Mouse (Mus musculus) adrenal gland (tissue): ENCODE measurements around the gene Ank2.

Experiments used
- intact Hi-C: fragments of 180-260 bp; cut with DNase I; formaldehyde crosslinking; loops from one replicate; pipeline ENCODE4 v1.15.1; 2025

The Ank2 gene

DNA sequence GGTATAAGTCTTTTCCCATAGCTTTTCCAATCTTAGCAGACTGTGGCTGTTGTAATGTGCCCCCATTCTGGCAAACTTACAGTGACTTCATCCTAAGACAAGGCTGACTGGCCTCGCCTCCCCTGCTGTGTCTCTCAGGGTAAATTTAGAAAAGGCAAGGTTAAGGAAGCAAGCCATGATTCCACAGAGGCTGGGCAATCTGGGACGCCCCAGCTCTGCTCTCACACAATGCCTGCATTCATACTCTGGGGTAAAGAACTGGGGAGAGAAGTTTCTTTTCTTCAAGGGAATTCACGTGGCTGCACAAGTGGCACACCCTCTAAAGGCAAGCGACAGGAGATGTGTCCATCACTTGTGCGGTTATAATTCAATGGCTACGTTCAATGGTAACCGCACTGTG is 505.0 kb downstream of the Ank2 start:
- intact Hi-C loops = no loop called here

DNA sequence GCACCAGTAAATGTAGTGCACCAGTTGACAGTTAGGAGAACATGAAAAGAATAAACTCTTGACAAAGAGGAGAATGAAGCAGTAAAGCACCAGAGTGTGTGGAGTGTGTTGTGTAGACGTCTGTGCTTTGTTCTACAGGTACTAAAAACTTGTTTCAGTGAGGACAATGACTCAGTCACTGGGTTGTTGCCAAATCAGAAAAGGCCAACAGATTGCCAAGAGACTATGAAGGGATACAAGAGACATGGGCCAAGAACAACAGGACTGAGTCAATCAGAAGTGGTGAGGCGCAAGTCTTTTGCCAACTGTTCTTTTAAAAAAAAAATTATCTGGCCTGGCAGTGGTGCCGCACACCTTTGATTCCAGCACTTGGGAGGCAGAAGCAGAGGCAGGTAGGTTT is 509.2 kb downstream of the Ank2 start:
- intact Hi-C loops = no loop called here

DNA sequence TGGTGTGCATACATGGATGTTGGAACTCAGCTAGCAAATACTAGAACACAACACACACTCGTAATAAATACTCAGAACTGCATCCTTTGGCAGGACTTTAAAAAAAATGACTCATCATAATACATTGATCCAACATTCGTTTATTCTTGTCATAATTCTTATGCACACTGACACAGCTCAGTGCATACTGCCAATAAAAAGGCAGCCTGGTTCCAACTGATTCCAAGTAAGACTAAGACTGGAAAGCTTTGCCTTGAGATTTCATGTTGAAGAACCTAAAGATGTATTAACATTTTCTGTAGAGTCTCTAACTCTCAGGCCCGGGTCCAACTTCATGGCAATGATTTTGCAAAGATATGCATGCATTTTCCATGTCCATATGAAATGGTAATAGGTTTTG is 512.5 kb downstream of the Ank2 start:
- intact Hi-C loops = no loop called here

DNA sequence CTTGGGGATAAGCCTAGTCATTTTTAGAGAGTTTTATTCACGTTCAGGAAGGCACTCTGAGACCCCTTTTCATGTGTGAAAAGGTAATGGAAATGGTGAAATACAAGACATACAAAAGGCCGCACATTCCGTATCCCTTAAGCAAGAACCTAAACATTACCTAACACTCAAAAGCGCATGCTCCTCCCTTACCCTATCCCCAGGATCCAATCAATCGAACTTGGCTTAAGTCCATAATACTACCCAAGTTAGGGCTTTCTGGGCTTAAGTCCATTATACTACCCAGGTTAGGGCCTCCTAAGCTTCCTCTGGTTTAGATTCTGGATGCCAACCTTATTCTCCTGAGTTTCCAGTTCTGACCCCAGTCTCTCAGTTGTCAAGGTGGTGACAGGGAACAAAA is 516.3 kb downstream of the Ank2 start:
- intact Hi-C loops = no loop called here

DNA sequence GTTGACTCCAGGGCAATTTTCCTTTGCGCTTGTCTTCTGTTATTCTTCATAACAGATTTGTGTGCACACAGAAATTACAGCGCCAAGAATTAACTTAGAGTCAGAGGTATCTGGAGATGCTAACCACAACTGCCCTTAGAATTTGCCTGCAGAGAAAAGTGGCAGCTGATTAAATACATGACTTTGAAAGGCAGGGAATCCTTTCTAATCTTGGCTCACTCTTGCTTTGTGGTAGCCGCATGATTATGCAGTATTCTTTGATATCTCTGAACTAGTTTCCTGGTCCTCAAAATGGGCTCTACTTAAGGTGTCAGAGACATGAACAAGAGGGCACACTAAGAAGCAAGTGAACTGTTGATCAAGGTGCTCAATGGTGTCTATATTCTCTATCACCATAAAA is 518.0 kb downstream of the Ank2 start:
- intact Hi-C loops = no loop called here

DNA sequence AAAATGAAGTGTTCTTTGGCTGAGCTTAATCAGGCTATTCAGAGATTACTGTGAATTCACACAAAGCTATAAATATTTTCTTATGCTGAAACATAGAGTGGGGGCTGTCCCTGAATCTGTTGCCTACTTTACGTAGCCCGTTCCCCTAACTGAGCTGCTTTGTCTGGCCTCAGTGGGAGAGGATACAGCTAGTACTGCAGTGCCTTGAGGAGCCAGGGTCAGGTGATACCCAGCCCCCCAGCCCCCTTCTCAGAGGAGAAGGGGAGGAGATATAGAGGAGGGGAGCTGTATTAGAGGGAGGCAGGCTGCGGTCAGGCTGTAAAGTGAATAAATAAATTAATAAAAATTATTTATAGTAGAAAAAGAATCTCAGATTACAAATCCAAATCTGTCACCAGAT is 519.5 kb downstream of the Ank2 start:
- intact Hi-C loops = no loop called here

DNA sequence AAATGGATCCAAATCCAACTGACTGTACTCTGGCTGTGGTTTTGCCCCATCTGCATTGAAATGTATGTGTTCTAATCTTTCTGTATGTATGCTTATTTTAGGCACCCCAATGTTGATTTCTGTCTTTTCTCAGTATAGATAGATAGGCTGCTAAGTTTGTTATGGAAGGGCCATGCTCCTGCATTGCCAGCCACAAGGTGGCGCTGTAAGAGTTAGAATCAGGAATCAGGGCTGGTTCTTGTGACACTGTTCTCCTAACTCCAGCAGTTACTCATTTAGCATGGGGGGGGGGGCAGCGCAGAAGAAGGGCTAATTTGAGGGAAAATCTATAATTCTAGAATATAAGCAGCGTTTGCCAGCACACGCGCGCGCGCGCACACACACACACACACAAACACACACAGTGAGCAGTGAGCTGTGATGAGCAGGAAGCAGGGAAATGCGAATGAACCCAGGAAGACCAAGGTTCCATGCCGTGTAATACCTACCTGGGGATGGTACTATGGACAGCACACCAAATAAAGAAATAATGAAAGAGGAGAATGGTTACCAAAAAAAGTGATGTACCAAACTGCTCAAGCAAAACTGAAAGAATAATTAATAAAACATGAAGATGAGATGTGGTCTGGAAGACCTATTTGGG is 520.3 kb downstream of the Ank2 start:
- intact Hi-C loops = no loop called here

DNA sequence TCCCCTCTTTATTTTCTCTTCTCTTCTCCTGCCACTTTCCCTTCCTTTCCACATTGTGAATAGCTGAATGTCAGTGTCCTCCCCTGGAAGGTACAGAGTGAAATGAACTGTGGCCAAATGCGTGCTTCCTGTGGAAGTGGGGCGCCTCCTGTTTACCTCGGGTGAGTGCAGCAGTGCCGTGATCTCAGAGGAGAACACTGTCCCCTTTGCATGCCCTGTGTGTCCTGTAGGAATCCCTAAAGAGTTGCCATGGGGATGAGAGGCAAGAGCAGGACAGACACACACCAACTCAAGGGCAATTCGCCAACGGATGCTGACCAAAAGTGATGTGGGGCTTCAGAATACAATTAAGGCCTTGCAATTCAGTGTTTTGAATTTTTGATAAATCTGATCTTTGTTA is 521.8 kb downstream of the Ank2 start:
- intact Hi-C loops = no loop called here

DNA sequence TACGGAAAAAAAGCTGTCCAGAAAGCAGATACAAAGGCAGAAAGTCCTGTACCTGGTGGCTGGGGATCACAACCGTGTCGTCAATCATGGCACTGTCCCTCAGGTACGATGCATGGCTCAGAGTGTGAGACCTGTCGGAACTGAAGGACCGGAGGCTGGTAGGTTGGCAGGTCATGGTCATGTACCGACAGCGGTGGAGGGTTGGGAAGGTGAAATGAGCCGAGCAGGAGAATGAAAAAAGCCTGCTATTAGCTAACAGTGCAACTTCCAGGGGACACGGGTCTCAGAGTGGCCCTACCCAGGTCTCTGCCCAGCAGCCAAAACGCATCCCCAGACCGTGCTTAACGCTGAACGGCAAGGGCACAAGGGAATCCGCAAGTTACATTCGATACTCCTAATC is 522.4 kb downstream of the Ank2 start:
- intact Hi-C loops = no loop called here

DNA sequence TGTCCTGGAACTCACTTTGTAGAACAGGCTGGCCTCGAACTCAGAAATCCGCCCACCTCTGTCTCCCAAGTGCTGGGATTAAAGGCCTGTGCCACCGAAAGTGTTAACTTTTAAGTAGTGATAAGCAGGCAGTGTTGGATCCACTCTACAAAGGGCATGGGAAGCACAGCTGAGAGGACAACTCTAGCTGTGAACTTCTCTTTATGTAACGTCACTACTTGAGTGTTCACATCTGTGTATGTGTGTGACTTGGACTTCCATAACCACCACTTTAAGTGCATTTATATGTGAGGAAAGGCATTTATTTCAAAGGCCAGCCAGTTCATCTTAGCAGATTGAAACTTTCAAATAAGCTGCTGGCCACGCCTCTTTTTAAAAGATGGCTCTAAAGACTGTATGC is 523.7 kb downstream of the Ank2 start:
- intact Hi-C loops = no loop called here

DNA sequence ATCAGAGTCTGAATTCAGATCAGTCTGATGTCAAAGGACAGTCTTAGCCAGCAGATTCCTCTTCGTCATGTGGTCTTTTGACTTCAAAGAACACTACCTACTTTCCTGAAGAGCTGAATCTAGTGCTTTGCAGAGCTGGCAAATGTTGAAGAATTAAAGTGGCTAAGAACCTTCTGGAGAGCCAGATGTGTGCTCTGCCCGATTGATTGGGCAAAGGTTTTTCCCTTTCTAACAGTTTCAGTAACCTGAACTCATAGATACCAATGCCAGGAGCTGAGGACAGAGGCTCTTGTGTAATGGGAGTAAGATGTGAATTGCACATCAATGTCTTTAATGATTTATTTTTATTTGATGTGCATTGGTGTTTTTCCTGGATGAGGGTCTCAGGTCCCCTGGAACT is 525.6 kb downstream of the Ank2 start:
- intact Hi-C loops = no loop called here

DNA sequence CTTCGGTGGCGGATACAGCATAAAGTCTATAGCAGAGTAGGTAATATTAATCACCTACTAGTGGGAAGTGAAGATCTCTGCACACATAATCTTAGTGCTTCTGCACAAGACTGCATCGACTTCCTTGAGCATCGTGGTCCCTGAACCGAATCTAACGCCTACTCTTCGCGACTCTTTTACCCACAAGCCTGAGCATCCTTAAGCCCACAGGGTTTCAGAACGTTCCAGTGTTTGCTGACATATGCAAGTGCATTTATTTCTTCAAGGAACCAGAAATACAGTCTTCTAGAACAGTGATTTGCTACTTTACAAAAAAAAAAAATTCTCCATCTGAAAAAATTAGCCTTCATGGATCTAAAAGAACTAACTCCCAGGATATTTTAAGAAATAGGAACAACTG is 527.6 kb downstream of the Ank2 start:
- intact Hi-C loops = no loop called here

DNA sequence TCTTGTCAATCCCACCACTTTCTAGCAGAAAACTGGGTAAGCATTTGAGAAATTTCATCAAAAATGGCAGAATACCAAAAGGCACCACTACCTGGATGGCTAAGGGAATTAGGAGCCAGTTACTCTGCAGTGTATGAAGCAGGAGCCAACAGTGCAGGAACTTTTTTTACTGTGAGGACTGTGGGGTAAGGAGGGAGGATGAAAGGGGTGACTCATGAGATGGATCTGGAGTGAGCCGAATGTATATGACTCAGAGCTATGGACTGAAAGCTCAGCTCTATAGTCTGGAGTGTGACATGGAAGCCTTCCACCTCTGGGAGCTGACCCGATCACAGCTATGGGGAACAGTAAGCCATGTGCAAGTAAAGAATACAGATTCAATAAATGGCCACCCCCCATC is 530.4 kb downstream of the Ank2 start:
- intact Hi-C loops = no loop called here

DNA sequence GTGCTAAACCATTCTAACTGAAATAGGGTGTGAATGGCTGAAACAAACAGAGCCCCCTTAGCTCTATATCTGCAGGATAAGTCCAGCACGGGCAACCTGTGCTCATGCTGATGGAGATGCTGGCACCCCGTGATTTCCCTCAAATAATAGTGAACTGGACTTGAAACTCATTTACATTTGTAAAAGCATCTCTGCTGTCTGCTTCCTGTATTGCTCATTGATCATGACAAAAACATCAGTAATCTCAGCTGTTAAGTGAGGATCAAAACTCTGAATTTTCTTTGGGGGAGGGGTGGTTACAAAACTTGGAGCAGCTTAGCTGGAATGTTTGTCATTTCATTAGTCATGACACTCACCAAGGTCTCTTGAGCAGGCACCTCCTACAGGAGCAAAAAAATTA is 533.4 kb downstream of the Ank2 start:
- intact Hi-C loops = no loop called here

DNA sequence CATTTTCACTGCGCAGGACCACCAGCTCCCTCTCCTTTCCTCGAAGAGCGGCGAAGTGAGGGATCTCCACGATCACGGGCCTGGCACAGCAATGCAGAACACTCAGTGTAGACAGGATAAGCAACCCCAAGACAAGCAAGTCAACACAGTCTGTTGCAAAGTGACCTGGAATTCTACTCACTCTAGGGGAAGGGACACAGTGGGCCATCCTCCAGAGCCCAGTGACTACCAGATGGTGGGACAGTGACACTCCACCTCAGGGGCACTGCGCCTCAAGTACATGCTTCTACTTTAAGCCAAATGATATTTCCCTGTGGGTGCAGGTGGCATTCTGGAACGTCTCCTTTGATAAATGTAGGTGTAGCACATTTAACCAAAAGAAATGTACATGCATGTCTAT is 536.8 kb downstream of the Ank2 start:
- intact Hi-C loops = no loop called here

DNA sequence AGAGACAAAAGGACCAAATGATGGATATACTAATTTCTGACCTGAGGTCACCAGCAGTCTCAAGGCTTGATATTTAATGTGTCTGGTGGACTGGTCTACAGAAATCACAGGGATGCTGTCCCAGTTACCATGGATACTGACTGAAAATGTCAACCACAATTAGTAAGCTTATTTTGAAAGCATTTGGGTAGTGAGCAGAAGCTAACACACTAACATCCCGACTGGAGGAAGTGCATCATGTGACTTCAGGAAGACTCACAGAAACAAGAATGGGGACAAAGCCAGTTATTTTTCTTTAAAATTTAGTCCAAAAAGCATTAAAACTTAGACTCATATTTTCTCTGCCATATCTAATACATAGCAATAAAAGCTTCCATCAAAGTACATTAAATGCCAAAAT is 546.5 kb downstream of the Ank2 start:
- intact Hi-C loops = no loop called here

DNA sequence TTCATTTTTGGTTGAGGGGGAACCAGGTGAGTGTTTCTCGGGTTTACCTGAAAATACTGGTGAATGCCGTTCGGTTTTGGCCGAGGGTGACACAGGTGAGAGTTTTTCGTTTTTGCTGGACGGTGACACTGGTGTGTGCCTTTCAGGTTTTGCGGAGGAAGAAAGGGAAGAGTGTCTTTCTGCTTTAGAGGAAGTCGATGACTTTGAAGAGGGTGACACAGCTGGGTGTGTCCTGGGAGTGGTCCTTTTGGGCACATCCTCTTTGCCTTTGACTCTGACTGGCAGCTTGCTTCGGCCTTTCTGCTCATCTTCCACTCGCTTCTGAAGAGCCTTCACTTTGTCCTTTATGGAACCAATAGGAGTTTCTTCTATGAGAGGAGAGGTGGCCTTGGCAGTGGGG is 552.6 kb downstream of the Ank2 start:
- intact Hi-C loops = no loop called here

DNA sequence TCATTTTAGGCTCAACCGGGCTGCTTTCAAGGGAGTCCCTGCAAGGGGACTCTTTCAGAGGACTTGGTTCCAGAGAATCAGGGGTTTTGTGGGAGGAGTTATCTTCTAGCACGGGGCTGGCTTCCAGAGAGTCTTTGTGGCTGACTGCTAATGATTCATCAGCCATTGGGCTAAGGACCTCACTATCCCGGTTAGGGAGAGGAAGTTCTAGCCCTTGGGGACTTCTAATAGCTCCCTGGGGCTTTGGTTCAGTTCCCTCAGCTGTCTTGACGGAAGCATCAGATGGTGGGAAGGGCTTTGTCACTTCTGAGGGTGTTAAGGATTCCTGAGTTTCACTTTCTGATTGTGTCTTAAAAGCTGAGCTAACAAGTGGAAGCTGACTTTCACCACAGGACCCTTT is 554.3 kb downstream of the Ank2 start:
- intact Hi-C loops = no loop called here

DNA sequence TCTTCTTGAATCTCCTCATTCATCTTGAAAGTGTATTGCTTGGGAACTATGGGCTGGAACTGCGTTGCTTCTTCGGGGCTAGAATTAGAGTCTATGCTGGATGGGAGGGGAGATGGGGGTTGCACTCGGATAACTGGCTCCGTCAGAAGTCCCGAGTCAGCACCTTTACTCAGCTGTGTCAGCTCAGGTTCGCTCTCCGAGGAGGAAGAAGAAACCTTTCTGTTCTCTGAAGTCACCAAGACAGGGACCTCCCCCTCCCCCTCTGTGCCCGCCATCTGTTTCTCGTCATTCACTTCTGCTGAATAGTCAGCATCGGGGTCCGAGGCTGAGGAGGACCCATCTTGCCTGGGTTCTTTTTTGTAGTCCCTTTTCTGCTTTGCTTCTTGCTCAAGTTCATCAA is 555.1 kb downstream of the Ank2 start:
- intact Hi-C loops = no loop called here

DNA sequence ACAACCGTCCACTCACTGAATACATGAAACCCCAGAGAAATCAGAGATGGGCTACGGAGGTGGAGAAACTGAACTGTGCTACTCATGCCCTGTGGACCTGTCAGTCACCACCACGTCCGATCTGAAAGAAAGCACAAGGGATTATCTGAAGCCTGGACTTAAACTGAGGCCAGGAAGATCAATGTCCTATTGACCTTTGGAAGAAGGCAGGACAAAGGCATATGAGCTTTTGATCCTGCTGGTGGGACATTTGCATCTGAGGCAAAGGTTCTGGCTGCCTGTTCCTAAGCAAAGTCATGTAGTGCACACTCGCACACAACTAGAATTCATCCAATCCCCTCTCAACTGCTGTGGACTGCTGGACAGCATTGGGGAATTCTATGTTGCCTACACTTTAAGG is 558.7 kb downstream of the Ank2 start:
- intact Hi-C loops = no loop called here

DNA sequence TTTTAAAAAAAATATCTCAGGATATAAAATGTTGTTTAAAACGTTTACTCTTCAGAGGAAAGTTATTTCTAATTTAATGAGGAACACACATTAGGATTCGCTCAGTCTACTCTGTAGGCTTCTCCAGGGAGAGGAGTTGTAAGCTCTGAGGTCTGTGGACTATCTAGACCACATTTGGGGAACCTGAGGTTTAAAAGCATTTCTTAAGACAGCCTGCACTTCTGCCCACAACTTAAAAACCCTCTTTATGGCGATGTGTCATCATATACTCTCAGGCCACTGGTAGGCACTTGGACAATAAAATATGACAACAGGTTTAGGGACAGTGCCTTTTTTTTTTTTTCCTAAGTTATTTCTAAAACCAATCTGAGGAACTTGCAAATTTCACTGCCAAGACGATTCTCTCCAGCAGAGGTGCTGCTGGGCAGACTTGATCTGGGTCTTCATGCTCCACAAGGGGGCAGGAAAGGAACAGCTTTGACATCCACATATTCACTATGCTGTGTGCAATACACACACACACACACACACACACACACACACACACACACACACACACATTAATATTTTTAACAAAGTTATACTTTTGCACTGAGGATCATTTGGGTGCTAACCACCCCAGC is 567.2 kb downstream of the Ank2 start:
- intact Hi-C loops = no loop called here

DNA sequence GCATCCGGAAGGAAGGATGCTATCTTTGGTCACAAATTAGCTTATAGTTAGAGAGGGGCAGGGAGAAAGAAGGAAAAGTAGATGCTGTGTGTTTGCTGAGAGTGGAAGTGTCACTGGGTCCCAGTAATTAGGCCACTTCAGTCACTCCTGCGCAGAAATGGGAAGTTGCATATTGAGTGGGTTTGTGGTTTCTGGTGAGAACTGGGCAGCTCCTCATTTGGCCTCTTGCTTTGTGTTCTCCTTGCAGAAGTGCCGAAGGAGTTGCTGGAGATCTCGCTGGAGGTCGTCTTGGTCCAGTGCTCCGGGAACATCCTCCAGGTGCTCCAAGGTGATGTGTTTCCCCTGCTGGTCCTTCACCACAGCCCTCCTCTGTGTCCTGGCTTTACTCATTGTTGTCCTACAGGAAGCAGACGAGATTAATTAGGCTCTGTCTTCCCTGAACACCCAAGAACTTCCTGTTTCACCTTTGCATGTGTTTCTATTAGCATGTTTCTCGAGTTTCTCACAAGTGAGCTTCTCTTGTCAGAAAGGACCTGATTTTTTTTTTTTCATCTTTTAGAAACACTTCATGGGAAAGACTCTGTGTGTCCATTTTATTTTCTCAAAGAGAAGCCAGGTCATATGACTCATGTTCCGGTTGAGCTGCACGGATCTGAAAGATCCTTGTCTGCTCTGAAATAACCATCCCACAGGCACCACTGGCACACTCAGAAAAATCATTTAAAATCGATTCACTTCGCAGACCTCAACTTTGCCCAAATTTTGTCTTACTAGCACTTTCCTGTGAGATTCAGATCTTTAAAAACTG is 575.4 kb downstream of the Ank2 start:
- intact Hi-C loops = no loop called here

DNA sequence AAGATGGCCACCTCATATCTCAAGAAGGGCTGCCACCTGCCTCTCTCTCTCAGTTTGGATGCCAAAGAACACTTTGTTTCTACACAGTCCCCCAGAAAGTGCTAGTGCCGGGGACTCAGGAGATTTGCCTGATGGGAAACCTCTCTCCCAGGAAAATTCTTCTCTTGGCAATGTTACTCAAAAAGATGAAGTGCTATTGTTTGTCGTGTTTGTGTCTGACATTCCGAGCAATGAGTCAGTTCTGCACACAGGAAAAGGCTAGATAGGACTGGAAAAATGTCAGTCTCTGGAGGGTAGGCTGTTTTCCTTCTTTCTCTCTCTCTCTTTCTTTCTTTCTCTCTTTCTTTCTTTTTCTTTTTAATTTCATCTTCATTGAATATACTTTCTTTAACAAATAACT is 577.2 kb downstream of the Ank2 start:
- intact Hi-C loops = no loop called here
